Mouse (Mus musculus) adrenal gland, postnatal 4 days (tissue): Measurements from ENCODE around the gene Gnptab. TPM values are rescaled to one million over a fixed set of nuclear protein-coding genes. Genes with fewer than 3 reads are reported as not detected.

Experiments
- total RNA-seq, 2 experiments: library from RNA; stranded (reverse); gene quantifications; 2 replicates each; pipeline ENCODE4 v1.2.3; 2021

The Gnptab gene
- total RNA-seq, 2 experiments from 2014 or later, result 34.2 to 37.8 TPM

Other genes starting within 250 kb of the Gnptab start
- gene Parpbp, start 232.2 kb upstream of the Gnptab start, total RNA-seq, result 1 to 10 TPM; 7.7 to 8.0 TPM
- 10 to 100 TPM; 21.5 to 22.3 TPM for gene Nup37, start 232.1 kb upstream of the Gnptab start, total RNA-seq
- 10 to 100 TPM; 58.0 to 58.9 TPM for gene Washc3, start 178.0 kb upstream of the Gnptab start, total RNA-seq
- 1 to 10 TPM; 4.4 to 4.5 TPM for gene Dram1, start 52 bp upstream of the Gnptab start, total RNA-seq
- gene Sycp3, start 80.4 kb downstream of the Gnptab start, total RNA-seq, result under 1 TPM; 0.54 to 0.62 TPM
- gene Chpt1, start 124.9 kb downstream of the Gnptab start, total RNA-seq, result 10 to 100 TPM; 69.5 to 74.7 TPM
- gene Mybpc1, start 226.0 kb downstream of the Gnptab start, total RNA-seq, result 10 to 100 TPM; 28.9 to 88.8 TPM